Mouse (Mus musculus): ENCODE data around the gene Mgmt. TPM values are rescaled to one million over a fixed set of nuclear protein-coding genes. Genes with fewer than 3 reads are reported as not detected.

Gene Mgmt
- polyA plus RNA-seq, 1 experiment from 2014 or later = 4.9 TPM

DNA sequence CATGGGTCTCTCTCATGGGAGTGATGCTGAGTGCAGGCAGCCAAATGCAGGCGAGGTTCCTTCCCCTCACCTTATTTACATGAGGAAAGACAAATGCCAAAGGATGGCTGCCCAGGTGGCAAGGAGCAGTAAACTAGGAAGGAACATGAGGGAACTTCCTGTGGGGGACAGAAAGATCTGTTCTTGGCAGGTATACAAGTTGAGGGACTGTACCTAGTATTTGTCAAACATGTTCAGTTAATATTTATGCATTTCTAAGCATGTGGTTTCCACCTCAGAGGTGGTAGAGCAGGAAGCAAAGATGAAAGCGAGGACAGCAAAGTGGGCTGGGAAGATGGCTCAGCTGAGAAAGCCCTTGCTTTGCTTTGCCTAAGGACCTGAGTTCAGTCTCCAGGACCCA is 260.2 kb downstream of the Mgmt start:
- DNase-seq (ENCODE audit: low spot score) = no peak
- Histone ChIP-seq H3K27ac (replicated peaks) (no peak overlapping the region), H3K9me3 (replicated peaks) (no peaks in the 10 kb centered on the region), H3K4me1 (no peaks in the 10 kb centered on the region), H3K27me3 (ENCODE audit: low read depth, poor library complexity, severe bottlenecking) (no peaks in the 10 kb centered on the region), H3K36me3 (no peaks in the 10 kb centered on the region), H3K4me3 (no peak overlapping the region)
- WGBS = 76% methylated on average over 2 of the region's 2 CpGs

DNA sequence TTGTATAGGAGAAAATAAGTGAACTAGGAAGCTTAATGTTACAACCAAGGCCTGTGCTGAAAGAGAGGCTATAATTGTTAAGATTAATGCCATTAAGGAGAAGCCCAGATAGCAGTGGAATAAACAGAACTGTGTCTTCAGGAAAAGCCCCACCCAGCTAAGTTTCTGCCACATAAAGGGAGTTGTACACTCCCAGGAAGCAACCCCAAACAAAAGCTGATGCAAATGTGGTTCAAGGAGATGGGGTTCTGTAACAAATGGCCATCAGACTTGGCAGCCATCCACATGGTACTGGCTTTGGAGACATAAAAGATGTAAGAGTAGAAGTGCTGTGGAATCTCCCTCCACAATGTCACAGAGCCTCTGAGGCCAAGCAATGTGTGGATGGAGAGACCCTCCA is 264.7 kb downstream of the Mgmt start:
- Histone ChIP-seq H3K4me1 (no peaks in the 10 kb centered on the region), H3K4me3 (no peak overlapping the region), H3K27ac (replicated peaks) (no peak overlapping the region), H3K36me3 (no peaks in the 10 kb centered on the region), H3K27me3 (ENCODE audit: low read depth, poor library complexity, severe bottlenecking) (no peaks in the 10 kb centered on the region), H3K9me3 (replicated peaks) (no peaks in the 10 kb centered on the region)
- no peak for DNase-seq (ENCODE audit: low spot score)

DNA sequence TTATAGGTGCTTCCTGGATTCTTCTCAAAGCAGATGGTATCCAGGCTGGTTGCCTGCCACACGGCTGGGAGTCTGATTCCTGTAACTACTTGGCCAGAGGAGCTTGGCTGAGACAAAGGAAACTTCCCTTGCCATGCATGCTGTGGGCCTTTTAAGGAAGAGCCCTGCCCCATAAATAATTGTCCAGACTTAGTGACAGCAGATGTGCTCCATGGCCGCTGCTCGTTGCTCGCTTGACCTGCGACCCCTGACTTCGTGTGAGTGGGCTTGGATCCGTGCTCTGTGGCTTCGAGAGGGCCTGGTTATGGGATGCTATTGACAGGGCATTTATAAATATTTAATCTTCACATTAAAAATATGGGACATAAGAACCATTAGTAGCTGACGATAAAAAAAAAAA is 277.9 kb downstream of the Mgmt start:
- H3K9me3 ChIP-seq (replicated peaks) = peaks cover 6% of the 10 kb centered on the region; the same call in 1 of the 2 replicates
- 56% methylated on average over 9 of the region's 9 CpGs for WGBS
- H3K4me1 ChIP-seq = peaks cover 17% of the 10 kb centered on the region
- no peak for DNase-seq (ENCODE audit: low spot score)
- H3K27me3 ChIP-seq (ENCODE audit: low read depth, poor library complexity, severe bottlenecking) = no peaks in the 10 kb centered on the region
- H3K36me3 ChIP-seq = no peaks in the 10 kb centered on the region
- no peak overlapping the region for H3K4me3 ChIP-seq
- H3K27ac ChIP-seq (replicated peaks) = peak overlapping the region; percentile 69
